In the genomic region with DNA sequence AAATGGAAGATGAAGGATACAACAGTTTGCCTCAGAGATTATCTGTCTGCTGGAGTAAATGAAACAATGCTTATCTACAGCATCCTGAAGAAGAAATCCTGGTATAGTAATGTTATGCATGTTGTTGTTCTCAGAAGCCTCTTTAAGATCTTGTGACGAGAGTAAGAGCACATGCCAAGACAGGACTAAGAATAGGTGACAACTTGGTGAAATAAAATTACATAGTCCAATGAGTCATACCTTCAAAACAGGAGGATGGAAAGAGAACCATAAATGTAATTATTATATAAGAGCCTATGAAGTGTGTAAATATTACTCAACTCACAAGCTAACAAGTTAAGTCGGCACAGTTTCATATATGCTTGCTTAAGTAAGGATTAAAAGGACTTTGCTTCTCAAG, we compare ENCODE assay signal across 24 mouse cellular contexts.
"Had no signal": no experiment of that assay in that cellular context is flagged by ENCODE, and none has a peak within 500 bp of the region (broad histone marks: within the 10 kb centered on the region; RNA-seq: fewer than 3 reads in every experiment).

No protein-coding gene starts in this region.

- H3K36me3 ChIP-seq: heart, embryonic 10.5 days; heart, embryonic 12.5 days; hindbrain, embryonic 10.5 days; hindbrain, embryonic 15.5 days; intestine, embryonic 15.5 days; limb, embryonic 10.5 days; limb, embryonic 12.5 days; liver, embryonic 13.5 days had no signal

- ATAC-seq: forebrain, postnatal 0 days; inflammation-experienced regulatory T-cells, adult 6 months; intestine, embryonic 15.5 days had no signal

- H3K9me3 ChIP-seq: heart, embryonic 10.5 days; heart, embryonic 12.5 days; hindbrain, embryonic 10.5 days; hindbrain, embryonic 15.5 days; intestine, embryonic 15.5 days; limb, embryonic 10.5 days; limb, embryonic 12.5 days; liver, embryonic 13.5 days had no signal

- H3K4me1 ChIP-seq: heart, embryonic 10.5 days; heart, embryonic 12.5 days; hindbrain, embryonic 10.5 days; intestine, embryonic 15.5 days; limb, embryonic 10.5 days; limb, embryonic 12.5 days; liver, embryonic 13.5 days had no signal

- H3K27me3 ChIP-seq: heart, embryonic 12.5 days; hindbrain, embryonic 15.5 days; intestine, embryonic 15.5 days; limb, embryonic 12.5 days; liver, embryonic 13.5 days had no signal

- H3K4me2 ChIP-seq: heart, embryonic 12.5 days; hindbrain, embryonic 15.5 days; intestine, embryonic 15.5 days; limb, embryonic 12.5 days; liver, embryonic 11.5 days; liver, embryonic 13.5 days had no signal

- H3K9ac ChIP-seq: forebrain, postnatal 0 days; heart, embryonic 12.5 days; hindbrain, embryonic 15.5 days; intestine, embryonic 15.5 days; limb, embryonic 12.5 days; liver, embryonic 13.5 days had no signal

- DNase-seq: forebrain, postnatal 0 days; gastrocnemius, postnatal 14 days; gastrocnemius, postnatal 36 days; heart, adult 18-20 months; heart, postnatal 10 days; heart, postnatal 4 days; kidney, adult 18-20 months; kidney, adult 8-10 months; kidney, postnatal 10 days; kidney, postnatal 25 days; kidney, postnatal 4 days; liver; liver, embryonic 13.5 days had no signal

- H3K27ac ChIP-seq: heart, embryonic 10.5 days; hindbrain, embryonic 10.5 days; intestine, embryonic 15.5 days; layer of hippocampus, adult 2 months; left cerebral cortex, adult 2 months; limb, embryonic 10.5 days; limb, embryonic 12.5 days; liver, embryonic 13.5 days had no signal

- H3K4me3 ChIP-seq: heart, embryonic 10.5 days; heart, embryonic 12.5 days; hindbrain, embryonic 10.5 days; hindbrain, embryonic 15.5 days; intestine, embryonic 15.5 days; layer of hippocampus, adult 2 months; left cerebral cortex, adult 2 months; limb, embryonic 10.5 days; limb, embryonic 12.5 days; liver, embryonic 13.5 days had no signal
